Mouse (Mus musculus) adrenal gland, postnatal 14 days (tissue): ENCODE measurements at regions not wholly inside any gene's neighbourhood (a gene's known extent, or its start where the extent isn't known, plus 50 kb on each side); places are given as distances from the start of the nearest gene placed in this dataset.

ENCODE experiments used
- DNase-seq: peaks from one replicate; pipeline ENCODE4 v3.0.0; 2021; ENCODE audit warnings: mixed read lengths

DNA sequence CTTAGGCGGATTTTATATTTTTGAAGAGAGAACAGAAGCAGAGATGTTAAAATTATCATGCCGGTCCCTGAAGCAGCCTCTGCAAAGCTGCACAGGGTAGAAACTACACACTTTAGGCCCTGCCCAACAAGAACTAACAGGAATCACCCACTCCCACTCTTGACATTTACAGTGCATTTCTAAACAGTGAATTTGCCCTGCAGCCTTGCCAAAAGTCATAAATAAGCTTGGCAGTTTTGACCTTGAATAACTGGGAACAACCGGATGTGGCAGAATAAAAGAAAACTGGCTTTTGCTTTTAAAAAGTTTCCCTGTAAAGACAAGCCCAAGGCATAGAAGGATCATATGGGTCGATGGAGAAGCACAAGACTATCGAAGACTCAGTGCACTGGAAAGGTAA is 460.1 kb upstream of the Grid2 start:
- DNase-seq, result peak; percentile 45
